In genomic region chr8:124720133-124720532, GRCm38 (mm10) we compare ENCODE assay signal across 8 mouse cellular contexts. TPM values are rescaled to one million over a fixed set of nuclear protein-coding genes. Genes with fewer than 3 reads are reported as not detected.
DNase-seq lines count a peak whose midpoint lies in the region; ATAC-seq lines count a peak whose summit lies in the region.

No protein-coding gene starts in this region.

- ATAC-seq in megakaryocyte, adult 5-6 weeks (ENCODE audit: poor library complexity, severe bottlenecking) = no peak
- no peak for ATAC-seq in liver, embryonic 12.5 days
- no peak for ATAC-seq in monocyte, adult 5-6 weeks (replicated peaks; ENCODE audit: insufficient number of reproducible peaks, low FRiP score, low TSS enrichment, poor library complexity, severe bottlenecking)

- peaks cover 14% of the 10 kb centered on the region for H3K36me3 ChIP-seq in megakaryocyte, embryonic 14.5 days (replicated peaks; ENCODE audit: low read length)
- H3K36me3 ChIP-seq in liver, embryonic 12.5 days = peaks cover 4% of the 10 kb centered on the region

- H3K4me3 ChIP-seq in megakaryocyte, embryonic 14.5 days (replicated peaks) = peak overlapping the region; percentile 95
- H3K4me3 ChIP-seq in liver, embryonic 12.5 days = peak overlapping the region; percentile 99; the same call in 1 of the 2 replicates

- 79% methylated on average over 7 of the region's 7 CpGs for WGBS in liver, embryonic 12.5 days (ENCODE audit: insufficient replicate concordance)

- peaks cover 36% of the 10 kb centered on the region for H3K4me1 ChIP-seq in megakaryocyte, embryonic 14.5 days
- H3K4me1 ChIP-seq in liver, embryonic 12.5 days = peaks cover 40% of the 10 kb centered on the region

- H3K9me3 ChIP-seq in megakaryocyte, embryonic 14.5 days = no peaks in the 10 kb centered on the region
- no peaks in the 10 kb centered on the region for H3K9me3 ChIP-seq in liver, embryonic 12.5 days (replicated peaks)

- DNase-seq in cerebellum, postnatal 14 days = peak; percentile 13 to 25
- no peak for DNase-seq in cerebellum, adult 11 months
- peak; percentile 54 for DNase-seq in thymus, postnatal 14 days
- no peak for DNase-seq in spleen, postnatal 14 days (ENCODE audit: low spot score in 2 of 2)

- no peaks in the 10 kb centered on the region for H3K27me3 ChIP-seq in megakaryocyte, embryonic 14.5 days (replicated peaks)
- H3K27me3 ChIP-seq in liver, embryonic 12.5 days (replicated peaks) = no peaks in the 10 kb centered on the region

- H3K27ac ChIP-seq in liver, embryonic 12.5 days = no peak overlapping the region

- H3K4me2 ChIP-seq in liver, embryonic 12.5 days = peak overlapping the region; percentile 95

- H3K9ac ChIP-seq in liver, embryonic 12.5 days = peak overlapping the region; percentile 94; the same call in 1 of the 2 replicates

RNA-seq across cellular contexts. Expression of gene Ttc13, which starts 1.6 kb away (rescaled TPM):
- 0.69 and 5.4 TPM in 2 replicates for polyA plus RNA-seq in megakaryocyte, embryonic 14.5 days (2012; ENCODE audit: insufficient read depth, low replicate concordance)
- 34.0 and 47.9 TPM in 2 replicates for total RNA-seq in megakaryocyte, adult 5-6 weeks (2015)
- total RNA-seq in megakaryocyte, adult 5-6 weeks (2017) = 32.7 and 36.7 TPM in 2 replicates
- 32.4 and 35.4 TPM in 2 replicates for polyA plus RNA-seq in liver, embryonic 12.5 days (2016; fragmentation: Nextera tagmentation; extraction: Ambion mirVana)
- 14.5 to 74.3 TPM (median 26.1 TPM) in 3 replicates for total RNA-seq in monocyte, adult 5-6 weeks (2017)

RNA-seq across cellular contexts. Expression of gene Arv1, which starts 1.8 kb away (rescaled TPM):
- polyA plus RNA-seq in megakaryocyte, embryonic 14.5 days (2012; ENCODE audit: insufficient read depth, low replicate concordance) = 3.8 TPM in 1 of 2 replicates, not detected in the other
- total RNA-seq in megakaryocyte, adult 5-6 weeks (2015) = 4.6 and 5.3 TPM in 2 replicates
- 0.92 and 1.5 TPM in 2 replicates for total RNA-seq in megakaryocyte, adult 5-6 weeks (2017)
- 13.3 TPM in 2 replicates for polyA plus RNA-seq in liver, embryonic 12.5 days (2016; fragmentation: Nextera tagmentation; extraction: Ambion mirVana)
- 1.0 to 2.9 TPM in 2 of 3 replicates, not detected in the other for total RNA-seq in monocyte, adult 5-6 weeks (2017)

RNA-seq across cellular contexts. Expression of gene Fam89a, which starts 31.5 kb away (rescaled TPM):
- polyA plus RNA-seq in megakaryocyte, embryonic 14.5 days (2012; ENCODE audit: insufficient read depth, low replicate concordance) = not detected in 2 replicates
- 0.98 and 1.3 TPM in 2 replicates for total RNA-seq in megakaryocyte, adult 5-6 weeks (2015)
- 0.33 TPM in 1 of 2 replicates, not detected in the other for total RNA-seq in megakaryocyte, adult 5-6 weeks (2017)
- 2.9 and 3.2 TPM in 2 replicates for polyA plus RNA-seq in liver, embryonic 12.5 days (2016; fragmentation: Nextera tagmentation; extraction: Ambion mirVana)
- 0.95 to 1.1 TPM in 2 of 3 replicates, not detected in the other for total RNA-seq in monocyte, adult 5-6 weeks (2017)

RNA-seq across cellular contexts. Expression of gene 2310022B05Rik, which starts 57.0 kb away (rescaled TPM):
- 6.3 and 7.6 TPM in 2 replicates for polyA plus RNA-seq in megakaryocyte, embryonic 14.5 days (2012; ENCODE audit: insufficient read depth, low replicate concordance)
- total RNA-seq in megakaryocyte, adult 5-6 weeks (2015) = 6.2 and 7.5 TPM in 2 replicates
- total RNA-seq in megakaryocyte, adult 5-6 weeks (2017) = 1.6 and 2.1 TPM in 2 replicates
- 9.4 and 10.2 TPM in 2 replicates for polyA plus RNA-seq in liver, embryonic 12.5 days (2016; fragmentation: Nextera tagmentation; extraction: Ambion mirVana)
- total RNA-seq in monocyte, adult 5-6 weeks (2017) = 1.1 to 3.5 TPM (median 3.2 TPM) in 3 replicates

Comparison
In these comparisons a context has a peak if more than half of its experiments do, and no peak if none do; other contexts are left out.
1. DNase-seq: peak in cerebellum, postnatal 14 days (2 of 2) and thymus, postnatal 14 days (single experiment); none in cerebellum, adult 11 months (single experiment) and spleen, postnatal 14 days (0 of 2).